Mouse (Mus musculus): ENCODE results near the gene Pde11a. TPM values are rescaled to one million over a fixed set of nuclear protein-coding genes. Genes with fewer than 3 reads are reported as not detected.

Pde11a gene
- polyA plus RNA-seq, 1 experiment from 2014 or later, result 0.28 TPM

DNA sequence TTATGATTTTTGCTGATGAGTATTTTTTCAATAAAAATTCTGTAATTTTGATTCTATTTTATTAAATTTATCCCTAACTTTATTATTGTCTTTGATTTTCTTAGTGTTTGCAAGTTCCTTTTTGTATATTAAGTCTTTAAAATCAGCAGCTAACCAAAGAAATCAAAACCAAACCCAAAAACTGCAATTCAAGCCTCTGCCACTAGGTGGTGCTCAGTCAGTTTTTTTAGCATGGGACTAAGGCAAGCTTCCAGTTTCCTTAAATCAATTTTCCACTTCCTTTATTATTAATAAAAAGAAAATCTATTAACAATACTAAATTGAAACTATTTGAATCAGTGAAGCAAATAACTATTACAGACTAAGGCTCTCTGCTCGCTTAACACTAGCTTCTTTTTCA is 222.9 kb downstream of the Pde11a start:
- no peak overlapping the region for H3K4me3 ChIP-seq (ENCODE audit: low read depth, low read length)
- no peaks in the 10 kb centered on the region for H3K4me1 ChIP-seq (ENCODE audit: insufficient read depth)
- no peak overlapping the region for H3K9ac ChIP-seq
- TF ChIP-seq CTCF (IDR thresholded peaks at IDR 0.05; ENCODE audit: low read depth), result peak; percentile 79
- no peaks in the 10 kb centered on the region for H3K9me3 ChIP-seq (ENCODE audit: low read depth, low read length)
- H3K27ac ChIP-seq (ENCODE audit: low read depth), result no peak overlapping the region
- WGBS, result 26% methylated on average over 1 of the region's 1 CpGs
- no peaks in the 10 kb centered on the region for H3K27me3 ChIP-seq (ENCODE audit: insufficient read depth, low read length)
- ATAC-seq (ENCODE audit: insufficient read depth), result no peak
- peak; percentile 90 for DNase-seq
- no peak overlapping the region for H3K4me2 ChIP-seq
- no peaks in the 10 kb centered on the region for H3K36me3 ChIP-seq (ENCODE audit: insufficient read depth)

DNA sequence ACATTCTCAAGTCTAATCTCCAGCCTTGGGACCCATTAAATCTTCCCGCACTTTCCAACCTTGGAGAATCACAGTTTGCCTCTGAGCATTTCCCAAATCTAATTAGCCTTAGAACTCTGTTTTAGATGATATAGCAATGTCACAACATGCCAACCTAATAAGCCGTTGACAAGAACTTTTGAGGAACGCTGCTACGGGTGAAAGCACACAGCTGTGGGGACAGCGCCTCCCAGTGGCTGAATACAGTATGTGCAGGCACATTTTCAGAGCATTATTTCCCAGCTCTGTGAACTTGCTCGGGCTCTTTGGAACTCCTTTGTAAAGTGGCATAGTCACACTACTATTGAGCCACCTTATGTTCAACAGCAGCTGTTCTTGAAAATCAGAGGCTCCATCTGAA is 223.8 kb downstream of the Pde11a start:
- Histone ChIP-seq H3K36me3 (ENCODE audit: insufficient read depth) (no peaks in the 10 kb centered on the region), H3K4me3 (ENCODE audit: low read depth, low read length) (no peak overlapping the region), H3K9me3 (ENCODE audit: low read depth, low read length) (no peaks in the 10 kb centered on the region), H3K27ac (ENCODE audit: low read depth) (no peak overlapping the region), H3K9ac (no peak overlapping the region), H3K4me2 (no peak overlapping the region), H3K27me3 (ENCODE audit: insufficient read depth, low read length) (no peaks in the 10 kb centered on the region), H3K4me1 (ENCODE audit: insufficient read depth) (no peaks in the 10 kb centered on the region; the same call in 1 of the 2 replicates)
- ATAC-seq (ENCODE audit: insufficient read depth) (0 out of 2 replicates have a peak, but pooled peaks have one; percentile 19), DNase-seq (peak; percentile 80)
- 14% methylated on average over 6 of the region's 6 CpGs for WGBS
- peak; percentile 94 for TF ChIP-seq CTCF (IDR thresholded peaks at IDR 0.05; ENCODE audit: low read depth)

DNA sequence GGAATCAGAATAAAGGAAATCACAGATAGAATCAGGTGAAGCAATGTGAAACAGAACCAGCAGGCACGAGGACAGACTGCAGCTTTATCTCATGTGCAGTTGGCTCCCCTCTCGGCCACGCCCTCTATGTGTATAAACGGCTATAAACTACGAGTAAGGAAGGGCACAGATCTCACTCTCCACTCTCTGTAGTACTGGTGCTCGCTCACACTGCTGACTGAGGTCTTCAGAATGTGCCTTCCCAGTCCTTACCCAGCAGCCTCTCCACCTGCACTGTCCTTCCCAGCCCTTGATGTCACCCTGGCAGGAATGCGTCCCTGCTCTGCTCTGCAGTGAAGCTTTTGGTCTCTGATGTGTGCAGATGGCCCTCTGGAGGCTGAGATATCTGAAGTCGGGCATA is 228.9 kb downstream of the Pde11a start:
- WGBS, result 25% methylated on average over 8 of the region's 8 CpGs
- DNase-seq, result peak; percentile 34

DNA sequence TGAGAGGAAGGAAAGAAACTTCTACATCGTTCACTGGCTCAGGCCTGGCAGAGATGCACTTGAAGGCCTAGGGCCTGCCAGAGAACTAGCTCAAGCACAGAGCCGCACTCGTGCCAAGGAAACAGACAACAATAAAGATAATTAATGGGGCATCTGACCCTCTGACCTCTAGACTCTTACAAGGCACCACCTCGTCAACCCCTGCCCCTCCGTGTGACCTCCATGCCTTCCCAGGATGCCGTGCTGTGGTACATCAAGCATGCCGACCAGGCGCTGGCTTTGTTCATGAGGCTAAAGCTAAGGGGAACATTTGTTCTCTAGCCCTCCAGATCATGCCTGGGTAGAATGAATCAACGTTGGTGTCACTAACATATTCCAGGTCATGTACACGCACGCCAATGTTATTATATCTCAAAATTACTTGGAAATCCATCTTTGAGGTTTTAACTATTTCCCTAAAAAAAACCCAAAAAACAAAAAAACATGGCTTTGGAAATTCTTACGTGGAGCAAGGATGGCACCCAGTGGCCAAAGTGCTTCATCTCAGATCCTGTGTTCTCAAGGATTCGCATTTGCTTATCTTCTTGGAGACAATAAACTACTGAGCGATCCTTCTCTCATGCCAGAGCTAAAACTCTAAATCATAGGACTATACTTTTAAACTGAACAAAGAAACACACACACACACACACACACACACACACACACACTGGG is 236.5 kb downstream of the Pde11a start:
- Histone ChIP-seq H3K4me1 (ENCODE audit: insufficient read depth) (peaks cover 27% of the 10 kb centered on the region), H3K9me3 (ENCODE audit: low read depth, low read length) (no peaks in the 10 kb centered on the region), H3K4me3 (ENCODE audit: low read depth, low read length) (no peak overlapping the region), H3K27me3 (ENCODE audit: insufficient read depth, low read length) (no peaks in the 10 kb centered on the region), H3K9ac (no peak overlapping the region), H3K27ac (ENCODE audit: low read depth) (peak overlapping the region; percentile 54; the same call in 1 of the 2 replicates), H3K4me2 (no peak overlapping the region), H3K36me3 (ENCODE audit: insufficient read depth) (no peaks in the 10 kb centered on the region)
- DNase-seq (peak; percentile 87), ATAC-seq (ENCODE audit: insufficient read depth) (no peak)
- WGBS, result 34% methylated on average over 14 of the region's 14 CpGs
- peak; percentile 68 for TF ChIP-seq CTCF (IDR thresholded peaks at IDR 0.05; ENCODE audit: low read depth)

More for the DNA sequence above, 228.9 kb downstream of the Pde11a start:
- TF ChIP-seq CTCF (IDR thresholded peaks at IDR 0.05; ENCODE audit: low read depth), result no peak
- no peak overlapping the region for H3K27ac ChIP-seq (ENCODE audit: low read depth)
- ATAC-seq (ENCODE audit: insufficient read depth), result peak; percentile 44; the same call in 1 of the 2 replicates
- H3K4me3 ChIP-seq (ENCODE audit: low read depth, low read length), result no peak overlapping the region
- H3K9me3 ChIP-seq (ENCODE audit: low read depth, low read length), result no peaks in the 10 kb centered on the region
- no peaks in the 10 kb centered on the region for H3K27me3 ChIP-seq (ENCODE audit: insufficient read depth, low read length)
- H3K36me3 ChIP-seq (ENCODE audit: insufficient read depth), result no peaks in the 10 kb centered on the region
- no peak overlapping the region for H3K9ac ChIP-seq
- H3K4me1 ChIP-seq (ENCODE audit: insufficient read depth), result no peaks in the 10 kb centered on the region; the same call in 1 of the 2 replicates
- H3K4me2 ChIP-seq, result peak overlapping the region; percentile 20; the same call in 1 of the 2 replicates

DNA sequence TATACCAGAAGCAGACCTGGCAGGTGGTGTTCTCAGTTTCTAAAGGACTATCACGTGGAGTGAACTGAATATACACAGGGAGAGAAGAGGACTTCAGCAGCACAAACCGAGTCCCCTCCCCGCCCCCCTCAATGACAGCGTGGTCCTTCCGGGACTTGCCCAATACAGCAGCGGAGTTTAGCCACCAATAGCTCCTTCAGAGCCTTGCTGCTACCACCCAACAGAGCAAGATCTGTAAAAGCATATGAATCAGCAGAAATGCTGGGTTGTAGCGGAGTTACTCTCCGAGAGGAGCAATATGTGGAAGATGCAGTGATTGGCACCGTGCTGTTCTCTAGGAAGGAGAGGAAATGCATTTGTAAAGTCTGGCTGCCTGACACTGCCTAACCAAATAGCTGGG is 238.0 kb downstream of the Pde11a start:
- WGBS, result 50% methylated on average over 9 of the region's 9 CpGs

DNA sequence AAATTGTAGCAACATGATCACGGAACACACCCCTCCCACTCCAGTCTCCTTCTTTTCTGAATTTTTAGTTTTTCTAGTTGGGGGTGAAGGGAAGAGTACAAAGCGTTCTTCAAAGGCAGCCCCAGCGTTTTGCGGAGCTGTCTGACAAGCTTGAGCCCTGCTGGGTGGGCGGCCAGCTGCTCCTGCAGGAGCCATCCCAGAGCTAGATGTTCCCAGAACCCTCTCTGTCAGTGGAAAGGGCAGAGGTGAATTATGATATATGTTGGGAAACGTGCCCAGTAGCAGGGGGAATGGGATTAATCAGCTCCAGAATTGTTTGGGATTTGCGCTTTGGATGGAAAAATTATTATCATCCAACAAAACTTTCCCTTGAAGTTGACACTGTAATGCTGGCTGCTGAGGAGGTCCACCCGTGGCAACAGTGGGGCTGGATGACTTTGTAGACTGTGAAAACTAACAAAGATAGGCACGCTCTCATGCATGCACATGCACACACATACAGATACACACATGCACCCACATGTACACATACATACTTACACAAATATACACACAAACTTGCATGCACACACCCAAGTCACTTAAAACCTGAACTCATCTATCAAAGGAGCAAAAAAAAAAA is 238.7 kb downstream of the Pde11a start:
- H3K36me3 ChIP-seq (ENCODE audit: insufficient read depth), result no peaks in the 10 kb centered on the region
- H3K27ac ChIP-seq (ENCODE audit: low read depth), result peak overlapping the region; percentile 91
- H3K27me3 ChIP-seq (ENCODE audit: insufficient read depth, low read length), result no peaks in the 10 kb centered on the region
- DNase-seq, result peak; percentile 92
- WGBS, result 32% methylated on average over 9 of the region's 9 CpGs
- ATAC-seq (ENCODE audit: insufficient read depth), result peak; percentile 87
- H3K4me2 ChIP-seq, result no peak overlapping the region
- no peaks in the 10 kb centered on the region for H3K9me3 ChIP-seq (ENCODE audit: low read depth, low read length)
- H3K4me3 ChIP-seq (ENCODE audit: low read depth, low read length), result no peak overlapping the region
- H3K4me1 ChIP-seq (ENCODE audit: insufficient read depth), result peaks cover 29% of the 10 kb centered on the region
- no peak for TF ChIP-seq CTCF (IDR thresholded peaks at IDR 0.05; ENCODE audit: low read depth)
- H3K9ac ChIP-seq, result no peak overlapping the region

More for the DNA sequence above, 238.0 kb downstream of the Pde11a start:
- no peak for TF ChIP-seq CTCF (IDR thresholded peaks at IDR 0.05; ENCODE audit: low read depth)
- Histone ChIP-seq H3K4me3 (ENCODE audit: low read depth, low read length) (no peak overlapping the region), H3K9me3 (ENCODE audit: low read depth, low read length) (no peaks in the 10 kb centered on the region), H3K27me3 (ENCODE audit: insufficient read depth, low read length) (no peaks in the 10 kb centered on the region), H3K4me1 (ENCODE audit: insufficient read depth) (peaks cover 29% of the 10 kb centered on the region), H3K4me2 (no peak overlapping the region), H3K36me3 (ENCODE audit: insufficient read depth) (no peaks in the 10 kb centered on the region), H3K9ac (no peak overlapping the region), H3K27ac (ENCODE audit: low read depth) (peak overlapping the region; percentile 91)
- DNase-seq (no peak), ATAC-seq (ENCODE audit: insufficient read depth) (no peak)

DNA sequence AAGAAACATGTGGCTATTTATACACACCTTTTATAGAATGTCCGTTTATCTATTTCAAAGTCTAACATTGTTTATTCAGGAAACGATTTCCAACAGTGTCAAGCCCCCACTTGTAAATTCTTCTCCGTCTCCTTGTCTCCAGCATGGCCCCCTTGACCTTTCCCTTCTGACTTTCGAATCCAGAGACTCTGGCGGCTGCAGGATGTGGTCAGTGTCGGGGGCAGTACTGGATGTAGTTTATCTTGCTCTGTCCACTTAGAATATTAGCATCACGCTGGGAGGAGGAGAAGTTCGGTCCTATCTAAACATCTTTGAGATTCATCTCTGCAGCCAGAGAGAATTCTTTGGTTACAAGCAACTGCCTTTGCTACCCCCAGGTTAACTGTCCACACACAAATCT is 240.2 kb downstream of the Pde11a start:
- DNase-seq (peak; percentile 50), ATAC-seq (ENCODE audit: insufficient read depth) (no peak)
- H3K4me3 ChIP-seq (ENCODE audit: low read depth, low read length), result no peak overlapping the region
- no peak for TF ChIP-seq CTCF (IDR thresholded peaks at IDR 0.05; ENCODE audit: low read depth)
- no peaks in the 10 kb centered on the region for H3K9me3 ChIP-seq (ENCODE audit: low read depth, low read length)
- peaks cover 29% of the 10 kb centered on the region for H3K4me1 ChIP-seq (ENCODE audit: insufficient read depth)
- peak overlapping the region; percentile 91 for H3K27ac ChIP-seq (ENCODE audit: low read depth)
- peak overlapping the region; percentile 32; the same call in 1 of the 2 replicates for H3K4me2 ChIP-seq
- H3K27me3 ChIP-seq (ENCODE audit: insufficient read depth, low read length), result no peaks in the 10 kb centered on the region
- 7% methylated on average over 8 of the region's 8 CpGs for whole genome bisulfite sequencing
- no peaks in the 10 kb centered on the region for H3K36me3 ChIP-seq (ENCODE audit: insufficient read depth)
- no peak overlapping the region for H3K9ac ChIP-seq
